Mouse (Mus musculus): ENCODE measurements around the gene Sec14l1.

Sec14l1 gene

GRCm38 (mm10) chr11:117183299-117183698 lies 68.3 kb downstream of the Sec14l1 start:
- DNase-seq (ENCODE audit: low read depth) = no peak

GRCm38 (mm10) chr11:117183841-117184240 lies 68.9 kb downstream of the Sec14l1 start:
- no peak for DNase-seq (ENCODE audit: low read depth)

- no peak for DNase-seq (ENCODE audit: low read depth)
Observed at GRCm38 (mm10) chr11:117185076-117185933, 70.3 kb downstream of the Sec14l1 start.

GRCm38 (mm10) chr11:117191524-117191923 lies 76.6 kb downstream of the Sec14l1 start:
- DNase-seq (ENCODE audit: low read depth) = no peak

- no peak for DNase-seq (ENCODE audit: low read depth)
Observed at GRCm38 (mm10) chr11:117194475-117194937, 79.5 kb downstream of the Sec14l1 start.

GRCm38 (mm10) chr11:117195616-117196015 lies 80.6 kb downstream of the Sec14l1 start:
- no peak for DNase-seq (ENCODE audit: low read depth)

GRCm38 (mm10) chr11:117196681-117197080 lies 81.7 kb downstream of the Sec14l1 start:
- no peak for DNase-seq (ENCODE audit: low read depth)

GRCm38 (mm10) chr11:117198122-117198521 lies 83.2 kb downstream of the Sec14l1 start:
- no peak for DNase-seq (ENCODE audit: low read depth)

GRCm38 (mm10) chr11:117199282-117200175 lies 84.6 kb downstream of the Sec14l1 start, which contains the start of gene Sept9:
TSS of gene Sept9 (plus strand) at chr11:117199661.
- DNase-seq (ENCODE audit: low read depth) = no peak

GRCm38 (mm10) chr11:117201846-117202245 lies 86.9 kb downstream of the Sec14l1 start:
- no peak for DNase-seq (ENCODE audit: low read depth)

GRCm38 (mm10) chr11:117204606-117205005 lies 89.6 kb downstream of the Sec14l1 start:
- no peak for DNase-seq (ENCODE audit: low read depth)

GRCm38 (mm10) chr11:117205042-117205441 lies 90.1 kb downstream of the Sec14l1 start:
- no peak for DNase-seq (ENCODE audit: low read depth)

GRCm38 (mm10) chr11:117205447-117205846 lies 90.5 kb downstream of the Sec14l1 start:
- no peak for DNase-seq (ENCODE audit: low read depth)

- no peak for DNase-seq (ENCODE audit: low read depth)
Observed at GRCm38 (mm10) chr11:117207436-117207835, 92.5 kb downstream of the Sec14l1 start.

GRCm38 (mm10) chr11:117208151-117208673 lies 93.2 kb downstream of the Sec14l1 start:
- DNase-seq (ENCODE audit: low read depth) = no peak
